Mouse (Mus musculus) bone marrow, adult 2 months (tissue): Measurements from ENCODE around the gene Dnpep. TPM values are rescaled to one million over a fixed set of nuclear protein-coding genes. Genes with fewer than 3 reads are reported as not detected.

Experiments used
- H3K27ac ChIP-seq: fragments of 200-500 bp; 2 replicates; pipeline ENCODE4 v1.5.1; 2012; ENCODE audit warnings: low read depth, mild to moderate bottlenecking, control low read depth, inconsistent platforms, low read length; ENCODE audit not compliant: control insufficient read depth, poor library complexity, insufficient read depth
- H3K4me1 ChIP-seq: fragments of 200-500 bp; 2 replicates; pipeline ENCODE4 v1.6.1; 2011; ENCODE audit warnings: low read length; ENCODE audit not compliant: control insufficient read depth, insufficient read depth
- H3K4me3 ChIP-seq: fragments of 200-500 bp; replicated peaks from 2 replicates; pipeline ENCODE3; 2011; ENCODE audit warnings: mild to moderate bottlenecking, low read depth, low read length, control low read depth; ENCODE audit not compliant: control insufficient read depth
- CTCF ChIP-seq: fragments of 200-500 bp; IDR thresholded peaks from 2 replicates; pipeline ENCODE4 v1.5.1; 2011; ENCODE audit warnings: low read length, control low read depth; ENCODE audit not compliant: control insufficient read depth, insufficient read depth
- POLR2A ChIP-seq: fragments of 200-500 bp; IDR thresholded peaks from 2 replicates; pipeline ENCODE4 v1.6.1; 2011; ENCODE audit warnings: low read depth, mild to moderate bottlenecking, control low read depth, low read length, borderline replicate concordance; ENCODE audit not compliant: control insufficient read depth
- WGBS: fragments of 180-500 bp; shearing (Covaris S2); methylation state at CpG from one replicate; pipeline ENCODE4 v1.1.7; 2018; 5-methylcytosine and 5-hydroxymethylcytosine counted together
- polyA plus RNA-seq: library from polyadenylated mRNA; stranded (reverse); fragments of >200 nt; gene quantifications from 2 replicates; pipeline ENCODE4 v1.2.4, GENCODE M21; 2011; ENCODE audit warnings: low replicate concordance; ENCODE audit not compliant: missing spikeins, insufficient read depth, insufficient read length

The Dnpep gene
- polyA plus RNA-seq, 1 experiment: 21.3 TPM

GRCm38 (mm10) chr1:75264091-75264880 is 53.5 kb downstream of the Dnpep start, which contains the start of gene Ptprn:
Gene Ptprn (minus strand): TSS chr1:75264502.
- WGBS: 14% methylated on average over 32 of the region's 32 CpGs
- Histone ChIP-seq H3K27ac (no peak within 1 kb of the TSS), H3K4me1 (no peaks in the 10 kb centered on the region), H3K4me3 (no peak within 1 kb of the TSS)
- TF ChIP-seq POLR2A (no peak), CTCF (no peak)

- H3K4me1 ChIP-seq: no peaks in the 10 kb centered on the region
- 3% methylated on average over 40 of the region's 40 CpGs for WGBS
- TF ChIP-seq POLR2A (no peak), CTCF (no peak)
- H3K4me3 ChIP-seq: no peak overlapping the region
- no peak overlapping the region for H3K27ac ChIP-seq
Observed at GRCm38 (mm10) chr1:75262969-75263951, 54.5 kb downstream of the Dnpep start.

DNA sequence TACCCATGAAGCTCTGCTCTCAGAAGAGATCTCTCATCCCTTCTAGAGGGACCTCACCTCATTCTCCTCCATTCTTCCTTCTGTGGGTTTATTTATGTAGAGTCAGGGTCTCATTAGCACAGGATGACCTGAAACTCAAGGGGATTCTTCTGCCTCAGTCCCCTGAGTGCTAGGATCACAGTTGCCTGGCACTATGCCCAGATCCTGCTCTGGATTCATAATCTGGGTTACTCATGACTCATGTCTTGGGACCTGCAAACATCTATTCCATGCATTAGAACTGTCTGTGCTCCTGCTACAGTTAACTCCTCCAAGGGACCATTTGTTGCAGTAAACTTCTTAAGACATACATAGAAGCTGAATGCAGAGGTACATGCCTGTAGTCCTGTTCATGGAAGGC is 56.5 kb downstream of the Dnpep start:
- no peak overlapping the region for H3K4me3 ChIP-seq

More for the DNA sequence above, 56.5 kb downstream of the Dnpep start:
- H3K4me1 ChIP-seq: no peaks in the 10 kb centered on the region
- H3K27ac ChIP-seq: no peak overlapping the region
- no peak for TF ChIP-seq CTCF
- TF ChIP-seq POLR2A: no peak

Other genes with a start within 250 kb of the Dnpep start
- 5.6 and 11.6 TPM in 2 replicates for gene Nhej1, start 192.8 kb downstream of the Dnpep start, polyA plus RNA-seq
- 1.7 TPM in 1 of 2 replicates, not detected in the other for gene Slc23a3, start 184.1 kb downstream of the Dnpep start, polyA plus RNA-seq
- gene Cnppd1, start 175.3 kb downstream of the Dnpep start, polyA plus RNA-seq: 55.3 and 100 TPM in 2 replicates
- gene Retreg2, start 175.2 kb downstream of the Dnpep start, polyA plus RNA-seq: 71.5 and 92.9 TPM in 2 replicates
- 28.5 and 49.8 TPM in 2 replicates for gene Zfand2b, start 149.3 kb downstream of the Dnpep start, polyA plus RNA-seq
- gene Abcb6, start 137.6 kb downstream of the Dnpep start, polyA plus RNA-seq: 151 and 182 TPM in 2 replicates
- 16.6 and 27.7 TPM in 2 replicates for gene Ankzf1, start 125.8 kb downstream of the Dnpep start, polyA plus RNA-seq
- gene Atg9a, start 125.8 kb downstream of the Dnpep start, polyA plus RNA-seq: 24.6 and 39.2 TPM in 2 replicates
- 23.0 and 43.6 TPM in 2 replicates for gene Glb1l, start 107.2 kb downstream of the Dnpep start, polyA plus RNA-seq
- 74.2 and 168 TPM in 2 replicates for gene Stk16, start 107.2 kb downstream of the Dnpep start, polyA plus RNA-seq
- gene Tuba4a, start 98.1 kb downstream of the Dnpep start, polyA plus RNA-seq: 422 and 591 TPM in 2 replicates
- gene A630095N17Rik, start 85.9 kb downstream of the Dnpep start, polyA plus RNA-seq: not detected in 2 replicates
- 85.8 and 119 TPM in 2 replicates for gene Dnajb2, start 81.6 kb downstream of the Dnpep start, polyA plus RNA-seq
- gene Ptprn, start 53.5 kb downstream of the Dnpep start, polyA plus RNA-seq: 1.4 and 4.2 TPM in 2 replicates
- not detected in 2 replicates for gene Resp18, start 39.6 kb downstream of the Dnpep start, polyA plus RNA-seq
- gene Des, start 42.3 kb upstream of the Dnpep start, polyA plus RNA-seq: 2.1 and 8.8 TPM in 2 replicates
- gene Speg, start 57.3 kb upstream of the Dnpep start, polyA plus RNA-seq: 18.1 TPM in 2 replicates
- 21.8 and 53.9 TPM in 2 replicates for gene Gmppa, start 117.9 kb upstream of the Dnpep start, polyA plus RNA-seq
- not detected in 2 replicates for gene Asic4, start 132.4 kb upstream of the Dnpep start, polyA plus RNA-seq
- 2.1 and 4.7 TPM in 2 replicates for gene Chpf, start 161.3 kb upstream of the Dnpep start, polyA plus RNA-seq
- gene Tmem198, start 161.5 kb upstream of the Dnpep start, polyA plus RNA-seq: not detected in 2 replicates
- 4.3 and 6.2 TPM in 2 replicates for gene Obsl1, start 188.5 kb upstream of the Dnpep start, polyA plus RNA-seq
- not detected in 2 replicates for gene Inha, start 189.1 kb upstream of the Dnpep start, polyA plus RNA-seq
- 22.7 and 27.1 TPM in 2 replicates for gene Stk11ip, start 203.5 kb upstream of the Dnpep start, polyA plus RNA-seq
- 0.59 and 8.0 TPM in 2 replicates for gene Slc4a3, start 228.3 kb upstream of the Dnpep start, polyA plus RNA-seq